Mouse (Mus musculus): ENCODE measurements around the gene Tm9sf2. TPM values are rescaled to one million over a fixed set of nuclear protein-coding genes. Genes with fewer than 3 reads are reported as not detected.

Tm9sf2 gene
- polyA plus RNA-seq, 1 experiment from 2014 or later: 115 TPM

- Histone ChIP-seq H3K4me3 (no peak overlapping the region), H3K27ac (replicated peaks) (no peak overlapping the region), H3K36me3 (peaks cover 76% of the 10 kb centered on the region), H3K9me3 (no peaks in the 10 kb centered on the region), H3K9ac (no peak overlapping the region), H3K27me3 (replicated peaks) (no peaks in the 10 kb centered on the region), H3K4me2 (no peak overlapping the region), H3K4me1 (peaks cover 7% of the 10 kb centered on the region)
- no peak for ATAC-seq (ENCODE audit: extremely low read depth, insufficient number of reproducible peaks, low FRiP score, low TSS enrichment)
- WGBS: 73% methylated on average over 1 of the region's 1 CpGs
Measured at GRCm38 (mm10) chr14:122140126-122140525, 33.3 kb downstream of the Tm9sf2 start.

GRCm38 (mm10) chr14:122143585-122144269, 36.9 kb downstream of the Tm9sf2 start:
- Histone ChIP-seq H3K4me3 (no peak overlapping the region), H3K4me2 (no peak overlapping the region), H3K36me3 (peaks cover 93% of the 10 kb centered on the region), H3K4me1 (no peaks in the 10 kb centered on the region), H3K9me3 (no peaks in the 10 kb centered on the region), H3K27ac (replicated peaks) (no peak overlapping the region), H3K9ac (no peak overlapping the region), H3K27me3 (replicated peaks) (no peaks in the 10 kb centered on the region)
- WGBS: 85% methylated on average over 4 of the region's 4 CpGs
- ATAC-seq (ENCODE audit: extremely low read depth, insufficient number of reproducible peaks, low FRiP score, low TSS enrichment): no peak

- H3K4me2 ChIP-seq: no peak overlapping the region
- ATAC-seq (ENCODE audit: extremely low read depth, insufficient number of reproducible peaks, low FRiP score, low TSS enrichment): no peak
- H3K4me1 ChIP-seq: no peaks in the 10 kb centered on the region
- H3K27ac ChIP-seq (replicated peaks): no peak overlapping the region
- no peaks in the 10 kb centered on the region for H3K27me3 ChIP-seq (replicated peaks)
- no peak overlapping the region for H3K9ac ChIP-seq
- peaks cover 97% of the 10 kb centered on the region for H3K36me3 ChIP-seq
- no peaks in the 10 kb centered on the region for H3K9me3 ChIP-seq
- WGBS: 66% methylated on average over 1 of the region's 1 CpGs
- no peak overlapping the region for H3K4me3 ChIP-seq
Measured at GRCm38 (mm10) chr14:122145374-122145773, 38.5 kb downstream of the Tm9sf2 start.

- H3K36me3 ChIP-seq: peaks cover 95% of the 10 kb centered on the region
- H3K4me2 ChIP-seq: no peak overlapping the region
- H3K4me1 ChIP-seq: no peaks in the 10 kb centered on the region
- H3K4me3 ChIP-seq: no peak overlapping the region
- ATAC-seq (ENCODE audit: extremely low read depth, insufficient number of reproducible peaks, low FRiP score, low TSS enrichment): no peak
- H3K27ac ChIP-seq (replicated peaks): no peak overlapping the region
- no peaks in the 10 kb centered on the region for H3K9me3 ChIP-seq
- H3K9ac ChIP-seq: no peak overlapping the region
- WGBS: 83% methylated on average over 5 of the region's 5 CpGs
- H3K27me3 ChIP-seq (replicated peaks): no peaks in the 10 kb centered on the region
Measured at GRCm38 (mm10) chr14:122150616-122151015, 43.8 kb downstream of the Tm9sf2 start.

- Histone ChIP-seq H3K4me1 (no peaks in the 10 kb centered on the region), H3K4me3 (no peak overlapping the region), H3K27ac (replicated peaks) (no peak overlapping the region), H3K4me2 (no peak overlapping the region), H3K9ac (no peak overlapping the region), H3K27me3 (replicated peaks) (no peaks in the 10 kb centered on the region), H3K9me3 (no peaks in the 10 kb centered on the region), H3K36me3 (peaks cover 75% of the 10 kb centered on the region)
- 86% methylated on average over 7 of the region's 7 CpGs for whole genome bisulfite sequencing
- ATAC-seq (ENCODE audit: extremely low read depth, insufficient number of reproducible peaks, low FRiP score, low TSS enrichment): no peak
Measured at GRCm38 (mm10) chr14:122157738-122158137, 50.9 kb downstream of the Tm9sf2 start.

GRCm38 (mm10) chr14:122160916-122161315, 54.1 kb downstream of the Tm9sf2 start:
- 87% methylated on average over 1 of the region's 1 CpGs for WGBS
- no peaks in the 10 kb centered on the region for H3K9me3 ChIP-seq
- no peaks in the 10 kb centered on the region for H3K4me1 ChIP-seq
- ATAC-seq (ENCODE audit: extremely low read depth, insufficient number of reproducible peaks, low FRiP score, low TSS enrichment): no peak
- H3K27ac ChIP-seq (replicated peaks): no peak overlapping the region
- H3K4me2 ChIP-seq: no peak overlapping the region
- no peak overlapping the region for H3K9ac ChIP-seq
- H3K36me3 ChIP-seq: peaks cover 62% of the 10 kb centered on the region
- no peak overlapping the region for H3K4me3 ChIP-seq
- no peaks in the 10 kb centered on the region for H3K27me3 ChIP-seq (replicated peaks)

GRCm38 (mm10) chr14:122168912-122169311, 62.1 kb downstream of the Tm9sf2 start:
- H3K4me1 ChIP-seq: no peaks in the 10 kb centered on the region
- H3K9ac ChIP-seq: no peak overlapping the region
- ATAC-seq (ENCODE audit: extremely low read depth, insufficient number of reproducible peaks, low FRiP score, low TSS enrichment): no peak
- no peaks in the 10 kb centered on the region for H3K27me3 ChIP-seq (replicated peaks)
- no peak overlapping the region for H3K4me2 ChIP-seq
- 82% methylated on average over 7 of the region's 7 CpGs for WGBS
- peaks cover 11% of the 10 kb centered on the region; the same call in 1 of the 2 replicates for H3K36me3 ChIP-seq
- no peak overlapping the region for H3K4me3 ChIP-seq
- no peaks in the 10 kb centered on the region for H3K9me3 ChIP-seq
- H3K27ac ChIP-seq (replicated peaks): no peak overlapping the region

- ATAC-seq (ENCODE audit: extremely low read depth, insufficient number of reproducible peaks, low FRiP score, low TSS enrichment): no peak
- no peaks in the 10 kb centered on the region for H3K36me3 ChIP-seq
- no peaks in the 10 kb centered on the region for H3K4me1 ChIP-seq
- H3K9me3 ChIP-seq: no peaks in the 10 kb centered on the region
- H3K27ac ChIP-seq (replicated peaks): no peak overlapping the region
- H3K4me2 ChIP-seq: no peak overlapping the region
- no peak overlapping the region for H3K4me3 ChIP-seq
- whole genome bisulfite sequencing: 71% methylated on average over 7 of the region's 7 CpGs
- no peaks in the 10 kb centered on the region for H3K27me3 ChIP-seq (replicated peaks)
- no peak overlapping the region for H3K9ac ChIP-seq
Measured at GRCm38 (mm10) chr14:122170202-122170781, 63.5 kb downstream of the Tm9sf2 start.

- no peak overlapping the region for H3K4me2 ChIP-seq
- H3K27me3 ChIP-seq (replicated peaks): no peaks in the 10 kb centered on the region
- ATAC-seq (ENCODE audit: extremely low read depth, insufficient number of reproducible peaks, low FRiP score, low TSS enrichment): no peak
- 58% methylated on average over 7 of the region's 7 CpGs for WGBS
- no peak overlapping the region for H3K27ac ChIP-seq (replicated peaks)
- no peaks in the 10 kb centered on the region for H3K4me1 ChIP-seq
- H3K4me3 ChIP-seq: no peak overlapping the region
- H3K9me3 ChIP-seq: no peaks in the 10 kb centered on the region
- H3K9ac ChIP-seq: no peak overlapping the region
- H3K36me3 ChIP-seq: no peaks in the 10 kb centered on the region
Measured at GRCm38 (mm10) chr14:122171031-122171430, 64.2 kb downstream of the Tm9sf2 start.

- Histone ChIP-seq H3K4me3 (no peak overlapping the region), H3K4me1 (peaks cover 17% of the 10 kb centered on the region), H3K27me3 (replicated peaks) (no peaks in the 10 kb centered on the region), H3K9ac (no peak overlapping the region), H3K36me3 (no peaks in the 10 kb centered on the region), H3K27ac (replicated peaks) (no peak overlapping the region), H3K4me2 (no peak overlapping the region), H3K9me3 (no peaks in the 10 kb centered on the region)
- WGBS: 71% methylated on average over 14 of the region's 14 CpGs
- no peak for ATAC-seq (ENCODE audit: extremely low read depth, insufficient number of reproducible peaks, low FRiP score, low TSS enrichment)
Measured at GRCm38 (mm10) chr14:122176263-122176798, 69.5 kb downstream of the Tm9sf2 start.

- no peak overlapping the region for H3K27ac ChIP-seq (replicated peaks)
- no peak overlapping the region for H3K9ac ChIP-seq
- no peak overlapping the region for H3K4me3 ChIP-seq
- peaks cover 32% of the 10 kb centered on the region for H3K4me1 ChIP-seq
- 33% methylated on average over 16 of the region's 16 CpGs for WGBS
- peak overlapping the region; percentile 30 for H3K4me2 ChIP-seq
- ATAC-seq (ENCODE audit: extremely low read depth, insufficient number of reproducible peaks, low FRiP score, low TSS enrichment): no peak
- no peaks in the 10 kb centered on the region for H3K36me3 ChIP-seq
- H3K9me3 ChIP-seq: no peaks in the 10 kb centered on the region
- H3K27me3 ChIP-seq (replicated peaks): no peaks in the 10 kb centered on the region
Measured at GRCm38 (mm10) chr14:122179262-122179661, 72.4 kb downstream of the Tm9sf2 start.
